Mouse (Mus musculus) stomach, embryonic 15.5 days (tissue): ENCODE results near the gene Cyp2d11. TPM values are rescaled to one million over a fixed set of nuclear protein-coding genes. Genes with fewer than 3 reads are reported as not detected.

Source experiments
- ATAC-seq: fragments of 200-750 bp; cut with Nextera tagmentation; 2 replicates; pipeline ENCODE4 v1.8.0; 2017; ENCODE audit warnings: low read depth, moderate number of reproducible peaks, moderate TSS enrichment; ENCODE audit not compliant: insufficient read depth, low FRiP score
- H3K27ac ChIP-seq: fragments of 300-500 bp; sonication (generic); 2 replicates; pipeline ENCODE4 v1.5.1; 2015; ENCODE audit warnings: mild to moderate bottlenecking, inconsistent platforms
- H3K27me3 ChIP-seq: fragments of 300-500 bp; sonication (generic); replicated peaks from 2 replicates; pipeline ENCODE4 v1.6.1; 2015; ENCODE audit warnings: inconsistent platforms
- H3K36me3 ChIP-seq: fragments of 300-500 bp; sonication (generic); 2 replicates; pipeline ENCODE4 v1.6.1; 2015; ENCODE audit warnings: inconsistent platforms
- H3K4me1 ChIP-seq: fragments of 300-500 bp; sonication (generic); 2 replicates; pipeline ENCODE4 v1.6.1; 2015; ENCODE audit warnings: inconsistent platforms
- H3K4me2 ChIP-seq: fragments of 300-500 bp; sonication (generic); 2 replicates; pipeline ENCODE4 v1.6.1; 2015; ENCODE audit warnings: mild to moderate bottlenecking, inconsistent platforms
- H3K4me3 ChIP-seq: fragments of 300-500 bp; sonication (generic); replicated peaks from 2 replicates; pipeline ENCODE4 v1.5.1; 2015; ENCODE audit warnings: inconsistent platforms
- H3K9ac ChIP-seq: fragments of 300-500 bp; sonication (generic); 2 replicates; pipeline ENCODE4 v1.6.1; 2015; ENCODE audit warnings: inconsistent platforms
- H3K9me3 ChIP-seq: fragments of 300-500 bp; sonication (generic); 2 replicates; pipeline ENCODE4 v1.6.1; 2016; ENCODE audit warnings: inconsistent platforms
- WGBS: fragments of 180-500 bp; shearing (Covaris S2); methylation state at CpG from one replicate; pipeline ENCODE4 v1.1.7; 2015; 5-methylcytosine and 5-hydroxymethylcytosine counted together
- polyA plus RNA-seq: library from polyadenylated mRNA; unstranded; fragments of >200 nt; fragmentation: Nextera tagmentation; extraction: Ambion mirVana; gene quantifications from 2 replicates; pipeline ENCODE4 v1.2.1, GENCODE M21; 2015

Cyp2d11 gene
- polyA plus RNA-seq, 1 experiment from 2014 or later: not detected

- peaks cover 32% of the 10 kb centered on the region for H3K36me3 ChIP-seq
- H3K4me2 ChIP-seq: peak overlapping the region; percentile 73
- no peaks in the 10 kb centered on the region for H3K9me3 ChIP-seq
- H3K27ac ChIP-seq: peak overlapping the region; percentile 93; the same call in 1 of the 2 replicates
- no peaks in the 10 kb centered on the region for H3K27me3 ChIP-seq
- 79% methylated on average over 4 of the region's 4 CpGs for whole genome bisulfite sequencing
- ATAC-seq: no peak
- H3K9ac ChIP-seq: peak overlapping the region; percentile 32; the same call in 1 of the 2 replicates
- H3K4me3 ChIP-seq: peak overlapping the region; percentile 79
- peaks cover 24% of the 10 kb centered on the region for H3K4me1 ChIP-seq
These were observed 46.5 kb downstream of the Cyp2d11 start for GRCm38 (mm10) chr15:82347303-82347676.

- H3K27ac ChIP-seq: peak overlapping the region; percentile 93
- peak overlapping the region; percentile 73 for H3K4me2 ChIP-seq
- no peaks in the 10 kb centered on the region for H3K27me3 ChIP-seq
- H3K9me3 ChIP-seq: no peaks in the 10 kb centered on the region
- H3K9ac ChIP-seq: peak overlapping the region; percentile 32; the same call in 1 of the 2 replicates
- peaks cover 32% of the 10 kb centered on the region for H3K36me3 ChIP-seq
- H3K4me1 ChIP-seq: peaks cover 24% of the 10 kb centered on the region
- H3K4me3 ChIP-seq: peak overlapping the region; percentile 79
- 39% methylated on average over 14 of the region's 14 CpGs for WGBS
- ATAC-seq: no peak
These were observed 47.1 kb downstream of the Cyp2d11 start for GRCm38 (mm10) chr15:82346580-82347302.

GRCm38 (mm10) chr15:82345820-82346470 is 47.9 kb downstream of the Cyp2d11 start:
- Histone ChIP-seq H3K9ac (peak overlapping the region; percentile 58; the same call in 1 of the 2 replicates), H3K36me3 (peaks cover 32% of the 10 kb centered on the region), H3K4me3 (peak overlapping the region; percentile 79), H3K27ac (peak overlapping the region; percentile 93), H3K9me3 (no peaks in the 10 kb centered on the region), H3K4me2 (peak overlapping the region; percentile 73), H3K4me1 (peaks cover 25% of the 10 kb centered on the region), H3K27me3 (no peaks in the 10 kb centered on the region)
- WGBS: under 1% methylated on average over 51 of the region's 51 CpGs
- ATAC-seq: peak; percentile 93

GRCm38 (mm10) chr15:82344971-82345370 is 48.9 kb downstream of the Cyp2d11 start:
- Histone ChIP-seq H3K4me3 (no peak overlapping the region), H3K9me3 (no peaks in the 10 kb centered on the region), H3K9ac (no peak overlapping the region), H3K4me1 (peaks cover 28% of the 10 kb centered on the region), H3K27ac (peak overlapping the region; percentile 36; the same call in 1 of the 2 replicates), H3K36me3 (peaks cover 27% of the 10 kb centered on the region), H3K27me3 (no peaks in the 10 kb centered on the region), H3K4me2 (no peak overlapping the region)
- no peak for ATAC-seq
- WGBS: 77% methylated on average over 6 of the region's 6 CpGs

- H3K4me2 ChIP-seq: no peak overlapping the region
- H3K27ac ChIP-seq: no peak overlapping the region; the same call in 1 of the 2 replicates
- H3K36me3 ChIP-seq: peaks cover 14% of the 10 kb centered on the region; the same call in 1 of the 2 replicates
- H3K4me1 ChIP-seq: peaks cover 34% of the 10 kb centered on the region
- H3K9ac ChIP-seq: no peak overlapping the region
- WGBS: 84% methylated on average over 27 of the region's 27 CpGs
- H3K27me3 ChIP-seq: no peaks in the 10 kb centered on the region
- H3K4me3 ChIP-seq: no peak overlapping the region
- no peak for ATAC-seq
- no peaks in the 10 kb centered on the region for H3K9me3 ChIP-seq
These were observed 50.2 kb downstream of the Cyp2d11 start for GRCm38 (mm10) chr15:82343368-82344287.

- peak overlapping the region; percentile 83 for H3K4me2 ChIP-seq
- H3K4me1 ChIP-seq: peaks cover 42% of the 10 kb centered on the region
- H3K27me3 ChIP-seq: no peaks in the 10 kb centered on the region
- H3K9ac ChIP-seq: no peak overlapping the region
- peak overlapping the region; percentile 88 for H3K27ac ChIP-seq
- no peak overlapping the region for H3K4me3 ChIP-seq
- H3K9me3 ChIP-seq: no peaks in the 10 kb centered on the region
- WGBS: 74% methylated on average over 5 of the region's 5 CpGs
- H3K36me3 ChIP-seq: 0 out of 2 replicates have a peak, but pooled peaks cover 4% of the 10 kb centered on the region
- no peak for ATAC-seq
These were observed 51.3 kb downstream of the Cyp2d11 start for GRCm38 (mm10) chr15:82342543-82342935.

- Histone ChIP-seq H3K9ac (peak overlapping the region; percentile 53; the same call in 1 of the 2 replicates), H3K4me2 (peak overlapping the region; percentile 83), H3K36me3 (0 out of 2 replicates have a peak, but pooled peaks cover 4% of the 10 kb centered on the region), H3K27me3 (no peaks in the 10 kb centered on the region), H3K4me1 (peaks cover 40% of the 10 kb centered on the region), H3K9me3 (no peaks in the 10 kb centered on the region), H3K4me3 (peak overlapping the region; percentile 59), H3K27ac (peak overlapping the region; percentile 88)
- peak; percentile 15; the same call in 1 of the 2 replicates for ATAC-seq
- 46% methylated on average over 15 of the region's 15 CpGs for WGBS
These were observed 51.9 kb downstream of the Cyp2d11 start for GRCm38 (mm10) chr15:82341675-82342542.

GRCm38 (mm10) chr15:82341036-82341501 is 52.8 kb downstream of the Cyp2d11 start:
- Histone ChIP-seq H3K4me3 (peak overlapping the region; percentile 59), H3K9me3 (no peaks in the 10 kb centered on the region), H3K4me1 (peaks cover 38% of the 10 kb centered on the region), H3K36me3 (0 out of 2 replicates have a peak, but pooled peaks cover 8% of the 10 kb centered on the region), H3K4me2 (peak overlapping the region; percentile 83), H3K9ac (peak overlapping the region; percentile 53), H3K27ac (peak overlapping the region; percentile 88), H3K27me3 (no peaks in the 10 kb centered on the region)
- peak; percentile 11; the same call in 1 of the 2 replicates for ATAC-seq
- 1% methylated on average over 39 of the region's 40 CpGs for WGBS

- H3K27me3 ChIP-seq: no peaks in the 10 kb centered on the region
- peak overlapping the region; percentile 88 for H3K27ac ChIP-seq
- 27% methylated on average over 21 of the region's 21 CpGs for WGBS
- H3K9me3 ChIP-seq: no peaks in the 10 kb centered on the region
- H3K4me2 ChIP-seq: peak overlapping the region; percentile 83
- H3K36me3 ChIP-seq: 0 out of 2 replicates have a peak, but pooled peaks cover 8% of the 10 kb centered on the region
- H3K9ac ChIP-seq: peak overlapping the region; percentile 53
- ATAC-seq: no peak
- peak overlapping the region; percentile 59 for H3K4me3 ChIP-seq
- peaks cover 38% of the 10 kb centered on the region for H3K4me1 ChIP-seq
These were observed 53.3 kb downstream of the Cyp2d11 start for GRCm38 (mm10) chr15:82340414-82341035.

- Histone ChIP-seq H3K9ac (no peak overlapping the region), H3K4me1 (peaks cover 38% of the 10 kb centered on the region), H3K4me2 (peak overlapping the region; percentile 83; the same call in 1 of the 2 replicates)
These were observed 54.1 kb downstream of the Cyp2d11 start for GRCm38 (mm10) chr15:82339634-82340254.

More at GRCm38 (mm10) chr15:82339634-82340254, 54.1 kb downstream of the Cyp2d11 start:
- H3K27me3 ChIP-seq: no peaks in the 10 kb centered on the region
- peak overlapping the region; percentile 88 for H3K27ac ChIP-seq
- ATAC-seq: no peak
- 62% methylated on average over 8 of the region's 8 CpGs for WGBS
- H3K36me3 ChIP-seq: 0 out of 2 replicates have a peak, but pooled peaks cover 8% of the 10 kb centered on the region
- no peak overlapping the region for H3K4me3 ChIP-seq
- no peaks in the 10 kb centered on the region for H3K9me3 ChIP-seq
